Mouse (Mus musculus) cerebellum, postnatal 36 days (tissue): Measurements from ENCODE around the gene Cnot6.

ENCODE experiments used
- DNase-seq, 2 experiments: peaks; one replicate each; pipeline ENCODE4 v3.0.0; 2021 to 2022; ENCODE audit warnings: mixed read lengths in 2 of 2

Gene Cnot6

DNA sequence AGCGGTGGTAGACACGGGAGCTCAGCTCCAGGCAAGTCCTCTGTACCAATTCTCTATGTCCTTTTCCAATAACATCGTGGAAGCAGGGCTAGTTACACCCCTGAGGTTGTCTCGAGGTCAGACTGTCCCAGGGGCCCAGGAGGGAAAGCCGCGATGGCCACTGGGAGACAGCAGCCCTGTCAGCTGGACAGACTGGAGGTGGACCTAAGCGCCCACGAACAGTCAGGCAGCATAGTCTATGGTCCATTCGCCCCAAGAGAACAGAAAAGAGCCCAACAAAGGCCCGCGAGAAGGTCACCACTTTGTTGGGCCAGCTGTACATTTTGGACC is 59.5 kb downstream of the Cnot6 start:
- DNase-seq = no peak

- peak; percentile 82 to 84 for DNase-seq
Observed at GRCm38 (mm10) chr11:49652401-49653078, 60.0 kb downstream of the Cnot6 start.

GRCm38 (mm10) chr11:49651762-49652322 is 60.7 kb downstream of the Cnot6 start:
- DNase-seq = no peak

DNA sequence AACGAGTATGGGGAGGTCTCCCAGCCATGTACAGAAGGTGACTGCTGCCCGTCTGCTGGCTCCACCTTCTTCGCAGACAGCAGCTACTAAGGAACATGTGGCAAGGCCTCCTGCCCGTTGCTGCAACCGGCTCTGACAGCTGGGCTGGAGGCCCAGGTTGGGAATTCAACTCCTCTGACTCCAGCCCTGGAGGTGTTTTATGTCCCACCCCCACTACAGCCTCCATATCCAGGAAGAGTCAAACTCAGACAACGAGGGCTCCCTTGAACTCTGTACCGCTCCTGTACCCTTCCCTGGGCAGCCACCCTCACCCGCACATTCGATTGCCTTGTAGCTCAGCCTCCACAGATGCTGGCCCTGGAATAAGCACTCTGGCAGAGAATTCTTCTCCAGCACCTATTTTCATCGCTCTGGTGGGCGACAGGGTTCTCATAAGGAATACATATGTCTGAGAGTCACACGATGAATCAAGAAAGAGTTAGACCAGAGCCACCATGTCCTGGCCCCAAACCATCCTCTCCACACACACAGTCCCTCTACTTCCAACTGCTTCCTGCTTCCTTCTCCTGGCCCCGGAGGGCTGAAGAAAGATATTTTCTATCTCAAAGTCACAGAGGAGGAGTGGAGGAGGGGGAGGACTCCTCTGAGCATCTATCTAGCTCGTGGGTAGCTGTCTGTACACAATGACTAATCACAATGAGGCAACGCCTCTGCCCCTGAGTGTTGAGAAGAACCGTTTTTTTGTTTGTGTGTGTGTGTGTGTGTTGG is 61.3 kb downstream of the Cnot6 start:
- no peak for DNase-seq

DNA sequence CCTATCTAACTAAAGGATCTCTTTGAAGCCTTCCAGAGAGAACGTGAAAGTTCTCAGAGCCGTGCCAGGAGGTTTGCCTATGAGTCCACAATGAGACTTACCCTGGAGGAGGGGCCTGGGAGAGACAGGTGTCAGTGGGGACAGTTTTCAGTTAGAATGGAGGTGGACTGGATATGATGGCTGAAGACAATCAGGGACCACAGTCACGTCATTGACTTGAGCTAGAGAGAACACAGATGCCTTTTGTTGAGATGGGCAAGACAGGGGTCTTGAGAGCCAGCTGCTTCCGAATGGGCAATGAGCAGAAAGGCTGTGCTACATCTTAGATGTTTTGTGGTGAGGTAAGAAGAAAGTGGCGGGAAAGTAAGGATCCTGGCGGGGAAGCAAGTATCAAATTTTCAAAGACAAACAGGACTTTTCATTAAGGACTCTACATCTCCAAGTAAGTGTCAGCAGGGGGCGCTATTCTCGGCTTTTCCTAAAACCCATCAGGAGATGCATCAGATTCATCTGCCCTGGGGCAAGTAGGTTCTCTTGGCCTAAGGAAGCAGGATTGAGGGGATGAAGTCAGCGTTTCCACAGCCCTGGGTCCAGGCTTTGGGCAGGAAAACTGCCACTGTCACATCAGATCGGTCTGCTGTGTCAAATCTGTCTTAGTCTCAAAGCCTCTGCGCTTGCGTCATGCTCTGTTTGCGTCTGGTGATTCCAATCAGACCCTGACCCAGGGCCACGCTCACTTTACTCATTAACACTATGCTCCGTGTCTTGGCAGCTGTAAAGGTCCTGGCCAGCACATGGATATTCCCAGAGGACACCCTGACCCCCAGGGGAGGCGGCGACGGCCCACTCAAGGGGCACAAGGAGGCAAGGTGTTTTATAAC is 62.2 kb downstream of the Cnot6 start:
- DNase-seq = no peak

DNA sequence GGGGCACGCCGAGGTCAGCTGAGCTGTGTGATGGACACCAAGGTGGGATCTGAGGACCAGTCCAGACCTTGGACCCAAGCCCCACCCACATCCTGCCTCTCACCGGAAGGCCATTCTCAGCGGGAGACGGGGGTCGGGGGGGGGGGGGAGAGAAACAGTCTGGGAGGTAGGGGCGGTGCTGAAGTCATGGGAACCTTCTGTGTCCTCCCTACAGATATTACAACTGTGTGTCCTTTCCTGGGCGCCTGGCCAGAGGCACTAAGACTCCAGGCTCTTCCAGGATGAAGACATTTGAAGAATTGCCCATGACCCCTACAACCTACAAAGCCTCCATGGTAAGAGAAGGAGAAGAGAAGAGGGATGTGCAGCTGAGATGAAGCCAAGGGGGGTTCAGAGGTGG is 66.8 kb downstream of the Cnot6 start:
- no peak for DNase-seq

GRCm38 (mm10) chr11:49636449-49636848 is 76.1 kb downstream of the Cnot6 start:
- DNase-seq = no peak

DNA sequence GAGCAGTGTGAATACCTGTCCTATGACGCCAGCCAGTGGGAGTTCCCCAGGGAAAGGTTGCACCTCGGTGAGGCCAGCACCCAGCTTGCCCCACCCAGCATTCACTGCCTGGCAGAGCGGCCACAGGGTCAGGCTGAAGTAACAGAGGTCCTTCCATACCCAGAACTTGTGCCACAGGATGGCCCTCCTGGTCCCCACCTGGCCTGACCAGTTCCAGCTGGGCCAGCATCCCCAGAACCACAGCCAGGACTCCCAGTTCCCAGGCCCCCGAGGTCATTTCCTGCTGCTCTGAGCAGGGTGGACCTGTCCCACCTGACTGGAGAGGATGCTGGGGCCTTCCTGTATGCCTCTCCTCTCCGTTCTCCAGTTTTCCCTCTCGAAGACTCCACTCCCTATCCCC is 76.9 kb downstream of the Cnot6 start:
- no peak for DNase-seq

GRCm38 (mm10) chr11:49634101-49634500 is 78.4 kb downstream of the Cnot6 start:
- DNase-seq = no peak

- DNase-seq = no peak
Observed at GRCm38 (mm10) chr11:49632256-49632655, 80.3 kb downstream of the Cnot6 start.

GRCm38 (mm10) chr11:49631154-49631553 is 81.4 kb downstream of the Cnot6 start:
- no peak for DNase-seq

DNA sequence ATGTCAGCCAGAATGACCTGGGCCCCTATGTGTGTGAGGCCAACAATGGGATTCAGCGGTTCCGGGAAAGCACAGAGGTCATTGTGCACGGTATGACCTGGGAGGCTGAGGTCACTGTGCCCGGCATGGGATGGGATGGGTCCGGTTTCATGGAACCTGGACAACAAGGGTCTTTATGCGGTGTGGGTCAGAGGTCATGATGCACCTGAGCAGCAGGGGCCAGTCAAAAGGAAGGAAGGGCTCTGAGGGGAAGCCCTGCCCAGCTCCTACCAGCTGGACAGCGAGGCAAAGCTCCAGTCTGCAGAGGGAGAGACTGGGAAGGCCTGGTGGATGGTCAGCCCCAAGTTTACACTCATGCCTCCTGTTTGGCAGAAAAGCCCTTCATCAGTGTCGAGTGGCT is 85.8 kb downstream of the Cnot6 start:
- DNase-seq = no peak

DNA sequence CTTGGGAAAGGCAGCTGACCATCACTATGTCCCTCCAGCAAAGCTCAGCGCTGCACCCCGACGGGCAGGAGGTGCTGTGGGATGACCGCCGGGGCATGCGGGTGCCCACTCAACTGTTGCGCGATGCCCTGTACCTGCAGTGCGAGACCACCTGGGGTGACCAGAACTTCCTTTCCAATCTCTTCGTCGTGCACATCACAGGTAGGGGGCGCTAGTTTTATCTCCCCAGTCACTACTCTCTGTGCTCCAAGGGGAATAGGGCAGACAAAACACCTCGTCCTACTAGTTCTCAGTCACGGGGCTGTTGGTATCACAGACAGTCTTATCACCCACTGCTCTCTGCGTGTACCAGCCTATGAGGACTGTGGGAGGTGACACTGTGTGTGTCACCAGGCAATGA is 86.7 kb downstream of the Cnot6 start:
- no peak for DNase-seq

DNA sequence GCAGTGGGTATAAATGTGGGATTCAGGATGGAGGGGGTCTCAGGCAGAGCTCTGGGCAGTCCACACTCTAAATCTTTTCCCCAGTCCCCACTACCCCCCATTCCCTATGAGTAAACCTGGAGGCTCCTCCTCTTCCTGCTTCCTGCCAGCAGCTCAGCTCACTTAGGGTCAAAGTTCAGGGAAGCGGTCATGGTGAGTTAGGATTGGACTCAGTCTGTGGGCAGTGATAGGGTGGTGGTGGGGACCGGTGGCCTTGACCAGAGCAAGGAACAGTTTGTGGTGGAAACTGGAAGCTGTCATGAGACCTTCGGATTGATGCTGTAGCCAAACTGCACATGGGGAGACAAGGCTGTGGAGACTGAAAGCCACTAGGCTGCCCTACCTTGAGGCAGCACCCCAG is 88.4 kb downstream of the Cnot6 start:
- DNase-seq = no peak

- DNase-seq = no peak
Observed at GRCm38 (mm10) chr11:49621953-49622352, 90.6 kb downstream of the Cnot6 start.
